Mouse (Mus musculus): ENCODE measurements around the gene Ktn1. TPM values are rescaled to one million over a fixed set of nuclear protein-coding genes. Genes with fewer than 3 reads are reported as not detected.

The Ktn1 gene
- polyA plus RNA-seq, 1 experiment from 2014 or later, result 56.8 TPM

DNA sequence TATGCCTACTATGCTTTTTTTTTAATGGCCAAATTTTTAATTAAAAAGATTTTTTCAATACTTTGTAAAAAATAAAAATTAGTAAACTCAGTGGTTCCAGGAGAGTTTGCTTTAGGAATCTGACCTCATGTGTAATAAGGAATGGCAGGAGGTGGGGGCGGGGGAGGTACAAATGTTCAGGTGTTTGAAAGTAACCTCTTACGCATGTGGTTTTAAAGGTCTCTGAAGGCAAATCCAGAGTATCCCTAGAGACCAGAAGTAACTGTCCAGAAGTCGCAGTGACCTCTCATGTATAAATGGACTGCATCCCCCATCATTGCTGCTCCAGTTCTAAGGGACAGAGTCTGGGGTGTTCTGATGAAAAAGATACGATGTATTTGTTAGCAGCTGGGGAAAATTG is 3.0 kb downstream of the Ktn1 start:
- no peaks in the 10 kb centered on the region for H3K27me3 ChIP-seq (ENCODE audit: control insufficient read depth, insufficient read depth, low read depth, low read length)
- 82% methylated on average over 4 of the region's 4 CpGs for WGBS

DNA sequence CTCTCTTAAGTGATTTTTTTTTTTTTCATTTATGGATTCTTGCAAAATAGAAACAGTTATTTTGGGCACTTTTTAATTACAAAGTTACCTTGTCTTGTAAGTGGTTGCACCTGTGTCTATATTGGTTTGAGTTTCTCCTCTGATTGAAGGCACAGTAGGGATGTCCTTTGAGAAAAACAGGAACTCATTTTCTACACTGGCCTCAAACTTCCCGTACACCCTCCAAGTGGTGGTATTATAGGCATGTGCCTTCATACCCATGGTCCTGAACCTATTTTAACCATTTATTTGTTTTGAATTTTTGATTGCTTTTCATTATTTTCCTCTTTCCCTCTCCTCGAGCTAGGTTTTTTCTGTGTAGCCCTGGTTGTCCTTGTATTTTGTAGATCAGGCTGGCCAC is 7.2 kb downstream of the Ktn1 start:
- Histone ChIP-seq H3K4me3 (ENCODE audit: low read length) (no peak overlapping the region), H3K9me3 (ENCODE audit: control insufficient read depth, low read length) (no peaks in the 10 kb centered on the region), H3K27me3 (ENCODE audit: control insufficient read depth, insufficient read depth, low read depth, low read length) (no peaks in the 10 kb centered on the region), H3K27ac (ENCODE audit: low read length) (no peak overlapping the region), H3K9ac (ENCODE audit: low read length) (no peak overlapping the region), H3K4me2 (ENCODE audit: low read depth, low read length) (no peak overlapping the region), H3K36me3 (ENCODE audit: control insufficient read depth, insufficient read depth, low read length) (no peaks in the 10 kb centered on the region), H3K4me1 (replicated peaks; ENCODE audit: control insufficient read depth, insufficient read depth, low read length) (peaks cover 5% of the 10 kb centered on the region)
- 80% methylated on average over 2 of the region's 2 CpGs for WGBS
- no peak for ATAC-seq (ENCODE audit: low read depth)

More for the DNA sequence above, 3.0 kb downstream of the Ktn1 start:
- no peak overlapping the region for H3K9ac ChIP-seq (ENCODE audit: low read length)
- H3K27ac ChIP-seq (ENCODE audit: low read length), result no peak overlapping the region
- H3K9me3 ChIP-seq (ENCODE audit: control insufficient read depth, low read length), result no peaks in the 10 kb centered on the region
- no peak overlapping the region for H3K4me2 ChIP-seq (ENCODE audit: low read depth, low read length)
- H3K36me3 ChIP-seq (ENCODE audit: control insufficient read depth, insufficient read depth, low read length), result no peaks in the 10 kb centered on the region
- no peak for ATAC-seq (ENCODE audit: low read depth)
- peaks cover 12% of the 10 kb centered on the region for H3K4me1 ChIP-seq (replicated peaks; ENCODE audit: control insufficient read depth, insufficient read depth, low read length)
- no peak overlapping the region for H3K4me3 ChIP-seq (ENCODE audit: low read length)

DNA sequence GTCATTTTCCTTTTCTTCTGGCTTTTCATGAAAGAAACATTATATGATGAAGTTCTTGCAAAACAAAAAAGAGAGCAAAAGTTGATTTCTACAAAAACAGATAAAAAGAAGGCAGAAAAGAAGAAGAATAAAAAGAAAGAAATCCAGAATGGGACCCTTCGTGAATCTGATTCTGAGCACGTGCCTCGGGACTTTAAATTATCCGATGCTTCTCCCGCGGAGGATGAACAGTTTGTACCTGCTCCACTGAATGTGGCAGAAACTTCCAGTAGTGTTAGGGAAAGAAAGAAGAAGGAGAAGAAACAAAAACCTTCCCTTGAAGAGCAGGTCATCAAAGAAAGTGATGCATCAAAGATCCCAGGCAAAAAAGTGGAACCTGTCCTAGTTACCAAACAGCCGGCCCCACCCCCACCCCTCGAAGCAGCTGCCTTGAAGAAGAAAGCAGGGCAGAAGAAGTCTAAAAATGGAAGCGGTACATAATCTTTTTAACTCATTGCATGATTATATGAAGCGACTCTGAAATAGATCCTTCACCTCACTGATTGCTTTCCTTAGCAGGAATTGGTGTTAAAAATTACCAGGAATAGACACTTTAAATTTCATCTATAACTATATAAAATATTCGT is 15.7 kb downstream of the Ktn1 start:
- Histone ChIP-seq H3K4me2 (ENCODE audit: low read depth, low read length) (no peak overlapping the region), H3K4me3 (ENCODE audit: low read length) (no peak overlapping the region), H3K9ac (ENCODE audit: low read length) (no peak overlapping the region), H3K4me1 (replicated peaks; ENCODE audit: control insufficient read depth, insufficient read depth, low read length) (no peaks in the 10 kb centered on the region), H3K36me3 (ENCODE audit: control insufficient read depth, insufficient read depth, low read length) (peaks cover 4% of the 10 kb centered on the region), H3K9me3 (ENCODE audit: control insufficient read depth, low read length) (no peaks in the 10 kb centered on the region), H3K27me3 (ENCODE audit: control insufficient read depth, insufficient read depth, low read depth, low read length) (no peaks in the 10 kb centered on the region), H3K27ac (ENCODE audit: low read length) (no peak overlapping the region)
- WGBS, result 81% methylated on average over 11 of the region's 11 CpGs
- no peak for ATAC-seq (ENCODE audit: low read depth)

DNA sequence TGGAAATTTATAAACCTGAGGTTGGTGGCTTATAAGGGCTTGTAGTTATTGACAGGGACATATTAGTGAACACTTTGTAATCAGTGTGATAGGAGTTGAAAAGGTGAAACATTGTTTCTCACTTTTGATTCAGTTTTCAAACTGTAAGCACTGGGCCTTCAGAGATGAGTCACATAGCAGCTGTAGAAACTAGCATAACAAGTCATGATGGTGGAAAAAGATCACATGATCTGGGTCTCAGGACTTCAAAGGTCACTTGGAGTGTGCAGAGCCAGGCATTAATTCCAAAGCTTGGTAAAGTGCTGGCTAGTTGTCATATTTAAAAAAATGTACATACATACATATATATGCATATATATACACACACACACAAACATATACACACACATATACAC is 16.2 kb downstream of the Ktn1 start:
- Histone ChIP-seq H3K9me3 (ENCODE audit: control insufficient read depth, low read length) (no peaks in the 10 kb centered on the region), H3K36me3 (ENCODE audit: control insufficient read depth, insufficient read depth, low read length) (peaks cover 4% of the 10 kb centered on the region), H3K9ac (ENCODE audit: low read length) (no peak overlapping the region), H3K4me3 (ENCODE audit: low read length) (no peak overlapping the region), H3K4me1 (replicated peaks; ENCODE audit: control insufficient read depth, insufficient read depth, low read length) (no peaks in the 10 kb centered on the region), H3K4me2 (ENCODE audit: low read depth, low read length) (no peak overlapping the region), H3K27me3 (ENCODE audit: control insufficient read depth, insufficient read depth, low read depth, low read length) (no peaks in the 10 kb centered on the region), H3K27ac (ENCODE audit: low read length) (no peak overlapping the region)
- ATAC-seq (ENCODE audit: low read depth), result no peak

DNA sequence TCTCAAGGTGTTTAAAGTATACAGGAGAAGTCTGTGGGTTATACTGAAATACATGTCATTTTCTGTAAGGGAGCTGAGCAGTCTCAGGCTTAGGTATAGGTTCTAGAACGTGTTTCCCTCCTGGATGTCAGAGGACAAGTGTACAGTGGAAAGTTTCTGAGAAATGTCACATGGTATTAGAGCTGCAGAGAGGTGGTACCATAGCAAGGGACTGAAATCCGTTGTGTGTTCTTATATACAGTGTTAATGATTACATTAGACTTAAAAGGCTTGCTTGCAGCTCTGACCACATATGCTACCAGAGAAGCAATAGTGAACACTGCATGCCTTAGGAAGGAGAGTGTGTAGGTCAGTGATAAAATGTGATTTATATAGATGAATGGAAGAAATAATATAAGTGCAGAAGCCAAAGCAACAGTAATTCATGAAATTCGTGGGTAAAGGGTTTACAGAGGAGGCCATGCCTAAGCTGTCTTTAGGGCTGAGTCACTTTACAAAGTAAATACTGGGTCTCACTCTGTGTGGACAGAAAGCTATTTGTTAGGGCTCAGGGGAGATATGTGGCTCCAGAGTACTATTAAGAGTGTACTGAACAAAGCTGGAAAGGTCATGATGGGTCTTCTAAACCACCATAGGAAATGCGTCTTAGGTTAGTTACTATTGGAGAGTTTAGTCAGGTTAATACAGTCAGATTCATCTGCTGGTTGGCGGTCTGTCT is 17.0 kb downstream of the Ktn1 start:
- Histone ChIP-seq H3K36me3 (ENCODE audit: control insufficient read depth, insufficient read depth, low read length) (peaks cover 4% of the 10 kb centered on the region), H3K9ac (ENCODE audit: low read length) (no peak overlapping the region), H3K27me3 (ENCODE audit: control insufficient read depth, insufficient read depth, low read depth, low read length) (no peaks in the 10 kb centered on the region), H3K4me1 (replicated peaks; ENCODE audit: control insufficient read depth, insufficient read depth, low read length) (no peaks in the 10 kb centered on the region), H3K9me3 (ENCODE audit: control insufficient read depth, low read length) (no peaks in the 10 kb centered on the region), H3K4me3 (ENCODE audit: low read length) (no peak overlapping the region), H3K27ac (ENCODE audit: low read length) (no peak overlapping the region), H3K4me2 (ENCODE audit: low read depth, low read length) (no peak overlapping the region)
- ATAC-seq (ENCODE audit: low read depth), result no peak
- WGBS, result 63% methylated on average over 5 of the region's 5 CpGs

DNA sequence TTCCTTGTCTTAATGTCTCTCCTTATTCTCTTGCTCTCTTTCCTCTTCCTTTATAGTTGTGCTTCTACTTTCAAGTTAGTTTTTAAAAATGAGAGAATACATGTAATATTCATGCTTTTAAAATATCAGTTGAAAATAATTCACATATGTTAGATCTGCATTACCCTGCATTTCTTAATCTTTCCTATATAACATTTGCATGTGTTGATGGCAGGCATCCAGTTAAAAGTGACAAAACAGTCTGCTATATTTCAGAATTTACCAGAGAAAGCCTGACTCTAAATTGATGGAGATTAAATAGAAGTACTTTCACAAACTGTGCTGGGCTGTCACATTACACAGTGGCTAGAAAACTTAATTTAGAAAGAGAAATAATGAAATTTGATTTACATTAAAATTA is 19.8 kb downstream of the Ktn1 start:
- Histone ChIP-seq H3K4me2 (ENCODE audit: low read depth, low read length) (no peak overlapping the region), H3K9ac (ENCODE audit: low read length) (no peak overlapping the region), H3K4me1 (replicated peaks; ENCODE audit: control insufficient read depth, insufficient read depth, low read length) (no peaks in the 10 kb centered on the region), H3K27me3 (ENCODE audit: control insufficient read depth, insufficient read depth, low read depth, low read length) (no peaks in the 10 kb centered on the region), H3K4me3 (ENCODE audit: low read length) (no peak overlapping the region), H3K36me3 (ENCODE audit: control insufficient read depth, insufficient read depth, low read length) (peaks cover 4% of the 10 kb centered on the region), H3K27ac (ENCODE audit: low read length) (no peak overlapping the region), H3K9me3 (ENCODE audit: control insufficient read depth, low read length) (no peaks in the 10 kb centered on the region)
- ATAC-seq (ENCODE audit: low read depth), result no peak

DNA sequence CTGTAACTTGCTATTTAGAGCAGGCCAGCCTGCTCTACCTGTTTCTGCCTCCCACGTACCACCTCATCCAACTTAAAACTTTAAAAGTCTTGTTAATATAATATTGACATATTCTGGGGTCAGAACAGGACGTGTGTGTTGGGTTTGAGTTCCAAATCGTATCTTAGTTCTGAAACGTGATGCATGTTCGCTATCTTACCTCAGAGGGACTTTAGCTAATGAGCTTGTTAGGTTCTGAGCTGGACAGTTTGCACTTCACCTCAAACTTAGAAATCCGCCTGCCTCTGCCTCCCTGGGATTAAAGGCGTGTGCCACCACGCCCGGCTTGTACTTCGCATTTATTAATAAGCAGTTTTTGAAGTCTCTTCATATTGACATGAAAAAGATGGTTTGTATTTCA is 34.6 kb downstream of the Ktn1 start:
- Histone ChIP-seq H3K27ac (ENCODE audit: low read length) (no peak overlapping the region), H3K4me2 (ENCODE audit: low read depth, low read length) (no peak overlapping the region), H3K27me3 (ENCODE audit: control insufficient read depth, insufficient read depth, low read depth, low read length) (no peaks in the 10 kb centered on the region), H3K9me3 (ENCODE audit: control insufficient read depth, low read length) (no peaks in the 10 kb centered on the region), H3K4me3 (ENCODE audit: low read length) (no peak overlapping the region), H3K4me1 (replicated peaks; ENCODE audit: control insufficient read depth, insufficient read depth, low read length) (no peaks in the 10 kb centered on the region), H3K9ac (ENCODE audit: low read length) (no peak overlapping the region), H3K36me3 (ENCODE audit: control insufficient read depth, insufficient read depth, low read length) (peaks cover 50% of the 10 kb centered on the region)
- 89% methylated on average over 10 of the region's 10 CpGs for WGBS
- no peak for ATAC-seq (ENCODE audit: low read depth)

DNA sequence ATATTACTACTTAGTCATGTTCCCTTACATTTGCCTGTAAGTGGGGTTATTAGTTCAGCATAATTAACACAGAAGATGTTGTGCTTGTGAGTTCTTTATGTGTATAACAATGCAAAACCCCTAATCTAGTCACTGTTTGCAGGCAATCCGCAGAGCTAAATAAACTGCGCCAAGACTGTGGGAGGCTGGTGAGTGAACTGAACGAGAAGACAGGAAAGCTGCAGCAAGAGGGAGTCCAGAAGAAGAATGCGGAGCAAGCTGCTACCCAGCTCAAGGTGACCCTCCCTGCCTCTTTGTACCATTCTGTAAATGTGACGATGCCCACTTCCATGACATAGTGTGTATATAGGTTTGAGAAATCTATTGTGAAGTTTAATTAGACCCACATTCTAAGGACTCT is 36.3 kb downstream of the Ktn1 start:
- Histone ChIP-seq H3K9ac (ENCODE audit: low read length) (no peak overlapping the region), H3K27ac (ENCODE audit: low read length) (no peak overlapping the region), H3K4me1 (replicated peaks; ENCODE audit: control insufficient read depth, insufficient read depth, low read length) (no peaks in the 10 kb centered on the region), H3K4me2 (ENCODE audit: low read depth, low read length) (no peak overlapping the region), H3K9me3 (ENCODE audit: control insufficient read depth, low read length) (no peaks in the 10 kb centered on the region), H3K27me3 (ENCODE audit: control insufficient read depth, insufficient read depth, low read depth, low read length) (no peaks in the 10 kb centered on the region), H3K4me3 (ENCODE audit: low read length) (no peak overlapping the region), H3K36me3 (ENCODE audit: control insufficient read depth, insufficient read depth, low read length) (peaks cover 44% of the 10 kb centered on the region)
- no peak for ATAC-seq (ENCODE audit: low read depth)
- 92% methylated on average over 5 of the region's 5 CpGs for WGBS

DNA sequence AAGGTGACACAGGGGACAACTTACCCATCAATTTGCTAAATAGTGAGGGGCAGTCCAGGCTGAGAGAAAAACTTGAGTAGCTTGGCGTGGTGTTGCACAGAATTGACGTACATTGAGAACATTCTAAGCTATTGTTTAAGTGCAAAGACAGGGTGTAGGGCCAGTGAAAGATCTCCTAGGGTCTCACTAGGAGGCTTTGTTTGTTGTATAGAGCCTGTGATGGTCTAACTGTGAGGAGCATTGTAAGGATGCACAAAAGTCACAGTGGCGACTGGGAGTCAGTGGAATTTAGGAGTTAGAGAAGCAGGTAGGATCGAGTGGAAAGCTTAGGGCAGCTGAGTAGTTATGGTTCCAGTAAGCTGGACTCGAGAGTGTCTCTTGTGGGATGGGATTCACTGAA is 50.9 kb downstream of the Ktn1 start:
- no peaks in the 10 kb centered on the region for H3K27me3 ChIP-seq (ENCODE audit: control insufficient read depth, insufficient read depth, low read depth, low read length)
- H3K4me3 ChIP-seq (ENCODE audit: low read length), result no peak overlapping the region
- WGBS, result 77% methylated on average over 5 of the region's 5 CpGs
- peaks cover 21% of the 10 kb centered on the region for H3K36me3 ChIP-seq (ENCODE audit: control insufficient read depth, insufficient read depth, low read length)
- no peak overlapping the region for H3K27ac ChIP-seq (ENCODE audit: low read length)
- H3K4me2 ChIP-seq (ENCODE audit: low read depth, low read length), result no peak overlapping the region
- no peaks in the 10 kb centered on the region for H3K9me3 ChIP-seq (ENCODE audit: control insufficient read depth, low read length)
- no peak for ATAC-seq (ENCODE audit: low read depth)
- no peak overlapping the region for H3K9ac ChIP-seq (ENCODE audit: low read length)
- H3K4me1 ChIP-seq (replicated peaks; ENCODE audit: control insufficient read depth, insufficient read depth, low read length), result no peaks in the 10 kb centered on the region

Measured in lung, embryonic 16.5 days (tissue).